Mouse (Mus musculus) liver, postnatal 0 days (tissue): ENCODE data around the gene 2410141K09Rik. TPM values are rescaled to one million over a fixed set of nuclear protein-coding genes. Genes with fewer than 3 reads are reported as not detected.
"Not testable (repeated sequence)": the region's sequence is repeated elsewhere in the genome, so short reads cannot be mapped to it uniquely, and the experiment has no call there.

Experiments used
- ATAC-seq: fragments of 200-750 bp; cut with Nextera tagmentation; 2 replicates; pipeline ENCODE4 v1.8.0; 2017; ENCODE audit warnings: mild to moderate bottlenecking, moderate library complexity
- DNase-seq: peaks from one replicate; pipeline ENCODE4 v3.0.0-alpha.2; 2016
- H3K27ac ChIP-seq: fragments of 300-500 bp; sonication (generic); 2 replicates; pipeline ENCODE4 v1.5.1; 2014; ENCODE audit warnings: antibody characterized with exemption, moderate library complexity, mild to moderate bottlenecking, low read depth
- H3K27me3 ChIP-seq: fragments of 300-500 bp; sonication (generic); 2 replicates; pipeline ENCODE4 v1.6.1; 2014; ENCODE audit warnings: low read length, control low read depth, mixed read lengths; ENCODE audit not compliant: insufficient read depth
- H3K36me3 ChIP-seq: fragments of 300-500 bp; sonication (generic); replicated peaks from 2 replicates; pipeline ENCODE4 v1.6.1; 2014; ENCODE audit warnings: mild to moderate bottlenecking, control low read depth, low read length, moderate library complexity, mixed read lengths; ENCODE audit not compliant: insufficient read depth
- H3K4me1 ChIP-seq: fragments of 300-500 bp; sonication (generic); 2 replicates; pipeline ENCODE4 v1.6.1; 2014; ENCODE audit warnings: antibody characterized with exemption, mild to moderate bottlenecking, control low read depth; ENCODE audit not compliant: insufficient read depth
- H3K4me2 ChIP-seq: fragments of 300-500 bp; sonication (generic); 2 replicates; pipeline ENCODE4 v1.6.1; 2014; ENCODE audit warnings: low read depth, mild to moderate bottlenecking, low read length, moderate library complexity, mixed read lengths
- H3K4me3 ChIP-seq: fragments of 300-500 bp; sonication (generic); 2 replicates; pipeline ENCODE4 v1.5.1; 2014; ENCODE audit warnings: low read depth, low read length
- H3K9ac ChIP-seq: fragments of 300-500 bp; sonication (generic); replicated peaks from 2 replicates; pipeline ENCODE4 v1.6.1; 2014; ENCODE audit warnings: mild to moderate bottlenecking, moderate library complexity
- H3K9me3 ChIP-seq: fragments of 300-500 bp; sonication (generic); 2 replicates; pipeline ENCODE4 v1.6.1; 2016; ENCODE audit warnings: mild to moderate bottlenecking, control low read depth, low read length, mixed read lengths
- WGBS: fragments of 180-500 bp; shearing (Covaris S2); extraction: QIAGEN DNeasy Blood & Tissue Kit; methylation state at CpG from one replicate; pipeline ENCODE4 v1.1.7; 2014; ENCODE audit not compliant: insufficient replicate concordance; 5-methylcytosine and 5-hydroxymethylcytosine counted together
- polyA plus RNA-seq: library from polyadenylated mRNA; unstranded; fragments of >200 nt; fragmentation: Nextera tagmentation; extraction: Ambion mirVana; gene quantifications from 2 replicates; pipeline ENCODE4 v1.2.1, GENCODE M21; 2015

Gene 2410141K09Rik
- not detected in 2 replicates for polyA plus RNA-seq

DNA sequence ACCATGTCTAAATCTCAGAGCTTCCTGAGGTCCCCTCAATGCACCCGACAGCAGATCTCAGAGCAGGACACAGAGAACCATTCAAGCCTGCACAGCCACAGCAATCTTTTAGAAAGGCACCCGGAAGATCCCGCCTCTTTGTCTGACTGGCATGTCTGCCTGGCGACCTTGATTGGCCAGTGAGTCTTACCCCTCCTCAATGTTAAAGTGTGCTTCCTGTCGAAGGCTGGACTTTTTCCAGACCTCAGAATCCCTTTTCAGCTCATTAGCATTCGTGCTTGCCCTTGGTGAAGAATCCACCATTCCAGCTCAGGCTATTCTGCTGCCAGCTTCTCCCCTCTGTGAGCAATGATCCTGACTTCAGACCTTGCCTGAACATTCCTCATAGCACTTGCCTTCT is at the start of gene 2410141K09Rik:
2410141K09Rik (minus strand) TSS at position 101 of the 400 bp plus-strand sequence.
- WGBS, result no CpG with 5 or more reads among the region's 6 CpGs
- not testable (repeated sequence) for H3K9me3 ChIP-seq, H3K4me2 ChIP-seq, H3K4me1 ChIP-seq, H3K4me3 ChIP-seq, H3K27ac ChIP-seq, H3K27me3 ChIP-seq, H3K9ac ChIP-seq, DNase-seq, ATAC-seq, H3K36me3 ChIP-seq

DNA sequence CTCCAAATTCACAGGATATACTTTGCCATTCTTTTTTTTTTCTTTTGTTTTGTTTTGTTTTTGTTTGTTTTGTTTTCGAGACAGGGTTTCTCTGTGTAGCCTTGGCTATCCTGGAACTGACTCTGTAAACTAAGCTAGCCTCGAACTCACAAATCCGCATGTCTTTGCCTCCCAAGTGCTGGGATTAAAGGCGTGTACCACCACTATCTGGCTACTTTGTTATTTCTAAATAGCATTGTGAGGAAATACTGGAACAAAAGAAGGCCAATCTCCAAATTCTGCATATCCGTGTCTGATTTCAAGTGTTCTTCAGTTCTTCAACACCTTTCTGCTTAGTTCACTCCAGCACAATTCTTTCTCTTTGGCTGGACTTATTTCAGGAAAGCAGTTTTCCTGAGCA is 14.1 kb downstream of the 2410141K09Rik start:
- not testable (repeated sequence) for H3K27ac ChIP-seq, H3K36me3 ChIP-seq, H3K4me1 ChIP-seq, H3K4me2 ChIP-seq, H3K4me3 ChIP-seq, H3K9me3 ChIP-seq, H3K27me3 ChIP-seq, ATAC-seq, DNase-seq, H3K9ac ChIP-seq
- WGBS, result no CpG with 5 or more reads among the region's 5 CpGs

DNA sequence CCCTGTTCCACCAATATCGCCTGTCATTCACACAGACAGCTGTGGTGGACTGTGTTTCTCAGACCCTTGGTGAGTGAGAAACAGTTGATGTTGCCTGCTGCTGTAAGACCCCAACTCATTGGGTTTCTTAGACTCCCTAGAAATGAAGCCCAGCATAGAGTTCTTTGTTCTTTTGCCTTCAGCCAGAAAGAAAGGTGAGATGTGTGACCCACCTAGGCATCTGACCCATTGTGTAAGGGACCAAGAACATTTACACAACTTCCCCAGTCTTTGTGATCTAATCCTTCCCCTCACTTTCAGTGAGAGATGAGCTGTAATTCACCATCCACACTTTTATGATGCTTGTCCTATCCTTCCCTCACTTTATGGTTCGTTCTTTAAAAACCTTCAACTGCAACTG is 26.0 kb downstream of the 2410141K09Rik start:
- not testable (repeated sequence) for DNase-seq, H3K9ac ChIP-seq, H3K36me3 ChIP-seq, H3K27me3 ChIP-seq, H3K4me3 ChIP-seq, ATAC-seq, H3K9me3 ChIP-seq, H3K4me2 ChIP-seq, H3K27ac ChIP-seq, H3K4me1 ChIP-seq
- no CpG with 5 or more reads among the region's 2 CpGs for WGBS

Other genes with a start within 250 kb of the 2410141K09Rik start
- not detected in 2 replicates for gene Gm10772, start 213.5 kb downstream of the 2410141K09Rik start, polyA plus RNA-seq